Mouse (Mus musculus) lung, postnatal 0 days (tissue): Measurements from ENCODE around the gene Ankrd55. TPM values are rescaled to one million over a fixed set of nuclear protein-coding genes. Genes with fewer than 3 reads are reported as not detected.
A peak's percentile ranks its signal among the peaks of the same experiment; 100 is the strongest.

Experiments used
- ATAC-seq: fragments of 200-750 bp; cut with Nextera tagmentation; 2 replicates; pipeline ENCODE4 v1.8.0; 2017; ENCODE audit warnings: moderate library complexity
- DNase-seq: peaks from one replicate; pipeline ENCODE4 v3.0.0-alpha.2; 2016; ENCODE audit warnings: low spot score
- H3K27ac ChIP-seq: fragments of 300-500 bp; sonication (generic); 2 replicates; pipeline ENCODE4 v1.5.1; 2014; ENCODE audit warnings: antibody characterized with exemption, mild to moderate bottlenecking, low read length, mixed read lengths
- H3K27me3 ChIP-seq: fragments of 300-500 bp; sonication (generic); replicated peaks from 2 replicates; pipeline ENCODE4 v1.6.1; 2014; ENCODE audit warnings: low read length, mixed read lengths; ENCODE audit not compliant: insufficient read depth
- H3K36me3 ChIP-seq: fragments of 300-500 bp; sonication (generic); 2 replicates; pipeline ENCODE4 v1.6.1; 2014; ENCODE audit warnings: low read length, mixed read lengths; ENCODE audit not compliant: insufficient read depth
- H3K4me1 ChIP-seq: fragments of 300-500 bp; sonication (generic); 2 replicates; pipeline ENCODE4 v1.6.1; 2014; ENCODE audit warnings: antibody characterized with exemption, low read depth, low read length, mixed read lengths; ENCODE audit not compliant: insufficient read depth
- H3K4me2 ChIP-seq: fragments of 300-500 bp; sonication (generic); replicated peaks from 2 replicates; pipeline ENCODE4 v1.6.1; 2014; ENCODE audit warnings: low read depth, mild to moderate bottlenecking, low read length, moderate library complexity, mixed read lengths
- H3K4me3 ChIP-seq: fragments of 300-500 bp; sonication (generic); 2 replicates; pipeline ENCODE4 v1.5.1; 2014; ENCODE audit warnings: low read depth, low read length
- H3K9ac ChIP-seq: fragments of 300-500 bp; sonication (generic); replicated peaks from 2 replicates; pipeline ENCODE4 v1.6.1; 2014; ENCODE audit warnings: low read depth, mild to moderate bottlenecking
- H3K9me3 ChIP-seq: fragments of 300-500 bp; sonication (generic); 2 replicates; pipeline ENCODE4 v1.6.1; 2016; ENCODE audit warnings: low read length, mixed read lengths
- CTCF ChIP-seq: IDR thresholded peaks from 2 replicates; pipeline ENCODE4 v1.5.1; 2016; ENCODE audit warnings: antibody characterized with exemption, mild to moderate bottlenecking
- EP300 ChIP-seq: IDR thresholded peaks from 2 replicates; pipeline ENCODE4 v1.6.1; 2016; ENCODE audit warnings: antibody characterized with exemption, mild to moderate bottlenecking, control low read depth
- WGBS: fragments of 180-500 bp; shearing (Covaris S2); extraction: QIAGEN DNeasy Blood & Tissue Kit; methylation state at CpG from one replicate; pipeline ENCODE4 v1.1.7; 2014; 5-methylcytosine and 5-hydroxymethylcytosine counted together
- polyA plus RNA-seq: library from polyadenylated mRNA; unstranded; fragments of >200 nt; fragmentation: Nextera tagmentation; extraction: Ambion mirVana; gene quantifications from 2 replicates; pipeline ENCODE4 v1.2.1, GENCODE M21; 2015

Ankrd55 gene
- polyA plus RNA-seq, 1 experiment from 2014 or later = 0.23 TPM

DNA sequence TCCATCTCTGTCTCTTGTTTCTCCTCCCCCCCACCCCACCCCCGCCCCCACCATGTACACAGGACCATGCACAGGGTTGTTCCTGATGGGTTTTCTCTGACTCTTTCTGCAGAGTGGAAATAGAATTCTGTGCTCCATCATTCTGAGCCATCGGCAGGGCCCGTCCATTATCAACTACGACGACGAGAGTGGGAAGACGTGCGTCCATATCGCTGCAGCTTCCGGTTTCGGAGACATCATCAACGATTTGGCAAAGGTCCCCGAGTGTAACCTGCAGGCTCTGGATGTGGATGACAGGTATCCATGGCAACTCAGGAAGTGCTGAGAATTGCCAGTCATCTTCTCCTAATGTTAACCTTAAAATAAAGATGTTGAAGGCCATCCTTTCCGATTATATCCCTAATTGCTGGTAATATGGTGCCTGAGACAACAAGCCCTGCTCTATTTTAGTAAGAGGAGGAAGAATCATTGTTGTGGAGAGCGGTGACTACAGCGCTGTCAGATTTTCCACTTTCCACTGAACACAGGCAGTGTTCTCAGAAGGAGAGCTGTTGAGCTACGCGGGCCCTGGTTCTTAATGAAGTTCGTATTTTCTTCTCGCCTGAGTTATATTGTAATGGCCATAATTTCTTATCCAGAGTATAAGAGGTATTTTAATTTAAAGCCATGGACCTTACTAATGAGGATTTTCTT is 67.7 kb downstream of the Ankrd55 start:
- no peaks in the 10 kb centered on the region for H3K27me3 ChIP-seq
- WGBS = 82% methylated on average over 20 of the region's 20 CpGs

DNA sequence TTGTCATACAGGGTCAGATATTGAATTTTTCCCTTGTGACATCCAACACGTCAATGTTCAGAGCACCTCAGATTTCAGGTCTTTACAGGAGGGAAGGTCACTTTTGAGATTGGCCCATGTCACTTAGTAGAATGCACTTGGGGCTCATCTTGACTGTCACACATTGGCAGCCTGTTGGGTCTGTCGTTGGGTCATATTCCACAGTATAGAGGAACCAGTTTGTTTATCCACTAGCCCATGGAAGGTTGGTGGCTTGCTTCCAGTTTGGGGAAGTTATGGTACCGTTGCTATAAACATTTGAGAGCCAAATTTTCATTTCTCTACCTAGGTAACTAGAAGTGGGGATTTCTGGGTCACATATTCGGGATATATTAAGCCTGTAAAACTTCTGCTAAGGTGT is 73.3 kb downstream of the Ankrd55 start:
- Histone ChIP-seq H3K9me3 (no peaks in the 10 kb centered on the region), H3K4me3 (no peak overlapping the region), H3K4me2 (no peak overlapping the region), H3K4me1 (no peaks in the 10 kb centered on the region), H3K9ac (no peak overlapping the region), H3K27ac (no peak overlapping the region), H3K36me3 (no peaks in the 10 kb centered on the region), H3K27me3 (no peaks in the 10 kb centered on the region)
- no peak for DNase-seq
- 82% methylated on average over 4 of the region's 4 CpGs for WGBS
- TF ChIP-seq EP300 (no peak), CTCF (no peak)
- ATAC-seq = no peak

More for the DNA sequence above, 67.7 kb downstream of the Ankrd55 start:
- TF ChIP-seq EP300 (no peak), CTCF (no peak)
- no peak overlapping the region for H3K9ac ChIP-seq
- H3K4me3 ChIP-seq = no peak overlapping the region
- H3K27ac ChIP-seq = no peak overlapping the region
- DNase-seq (no peak), ATAC-seq (no peak)
- H3K9me3 ChIP-seq = no peaks in the 10 kb centered on the region
- H3K4me1 ChIP-seq = peaks cover 7% of the 10 kb centered on the region; the same call in 1 of the 2 replicates
- H3K4me2 ChIP-seq = no peak overlapping the region
- no peaks in the 10 kb centered on the region for H3K36me3 ChIP-seq

DNA sequence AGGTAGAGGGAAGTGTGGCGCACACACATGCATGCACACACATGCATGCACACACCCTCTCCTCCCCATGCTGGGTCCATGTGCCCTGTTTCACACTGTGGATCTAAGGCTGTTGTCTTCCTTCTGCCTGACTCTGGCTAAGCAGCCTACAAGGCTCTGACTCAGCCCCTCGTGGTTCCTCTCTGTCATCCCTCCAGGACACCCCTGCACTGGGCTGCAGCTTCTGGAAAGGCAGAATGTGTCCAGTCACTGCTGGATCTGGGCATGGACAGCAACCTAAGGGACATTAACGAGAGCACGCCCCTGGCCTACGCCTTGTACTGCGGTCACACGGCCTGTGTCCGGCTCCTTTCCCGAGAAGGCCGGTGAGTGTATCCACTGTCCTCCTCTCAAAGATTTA is 75.0 kb downstream of the Ankrd55 start:
- H3K27me3 ChIP-seq = no peaks in the 10 kb centered on the region
- TF ChIP-seq CTCF = no peak
- no peak for TF ChIP-seq EP300
- DNase-seq = no peak
- H3K4me2 ChIP-seq = no peak overlapping the region
- ATAC-seq = 0 out of 2 replicates have a peak, but pooled peaks have one; percentile 30
- H3K4me3 ChIP-seq = no peak overlapping the region
- no peak overlapping the region for H3K27ac ChIP-seq
- no peaks in the 10 kb centered on the region for H3K9me3 ChIP-seq
- H3K4me1 ChIP-seq = no peaks in the 10 kb centered on the region
- no peak overlapping the region for H3K9ac ChIP-seq
- 90% methylated on average over 10 of the region's 10 CpGs for WGBS
- H3K36me3 ChIP-seq = no peaks in the 10 kb centered on the region

DNA sequence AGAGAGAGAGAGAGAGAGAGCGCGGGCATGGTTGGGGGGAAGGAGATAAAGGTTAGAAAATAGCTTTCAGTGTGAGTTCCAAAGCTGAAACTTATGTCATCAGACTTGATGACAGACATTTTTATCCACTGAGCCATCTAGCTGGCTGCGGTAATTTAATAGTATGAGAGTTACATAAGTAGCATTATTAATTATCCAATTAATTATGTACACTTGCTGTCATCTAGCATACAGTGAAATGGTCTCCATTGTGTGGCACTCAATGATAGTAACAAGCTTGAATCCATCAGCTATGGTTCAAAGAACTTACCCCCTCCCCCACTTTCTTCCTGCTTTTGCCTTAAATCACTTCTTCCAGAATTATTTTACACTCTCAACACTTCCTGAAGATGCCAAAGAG is 75.5 kb downstream of the Ankrd55 start:
- no peak overlapping the region for H3K9ac ChIP-seq
- 66% methylated on average over 3 of the region's 3 CpGs for WGBS
- no peak for ATAC-seq
- TF ChIP-seq EP300 (no peak), CTCF (no peak)
- H3K36me3 ChIP-seq = no peaks in the 10 kb centered on the region
- DNase-seq = no peak
- no peak overlapping the region for H3K27ac ChIP-seq
- no peaks in the 10 kb centered on the region for H3K4me1 ChIP-seq
- H3K27me3 ChIP-seq = no peaks in the 10 kb centered on the region
- no peak overlapping the region for H3K4me3 ChIP-seq
- H3K4me2 ChIP-seq = no peak overlapping the region
- no peaks in the 10 kb centered on the region for H3K9me3 ChIP-seq

DNA sequence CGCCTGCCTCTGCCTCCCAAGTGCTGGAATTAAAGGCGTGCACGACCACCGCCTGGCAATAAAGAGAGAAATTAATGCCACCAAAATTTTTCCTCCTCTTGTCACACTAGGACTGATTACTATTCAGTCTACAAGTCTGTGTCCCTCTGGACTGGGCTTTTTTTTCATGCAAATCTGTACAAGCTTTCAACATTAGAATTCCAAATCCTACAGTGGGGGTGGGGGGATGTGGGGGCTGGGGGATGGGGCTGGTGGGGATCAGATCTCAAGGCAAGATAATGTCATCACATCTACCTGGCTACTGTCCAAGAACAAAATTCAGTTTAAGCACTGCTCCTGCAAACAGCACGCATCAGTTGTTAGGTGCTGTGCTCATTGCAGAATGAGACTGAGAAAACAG is 76.4 kb downstream of the Ankrd55 start:
- ATAC-seq = no peak
- 87% methylated on average over 5 of the region's 5 CpGs for WGBS
- no peak overlapping the region for H3K27ac ChIP-seq

DNA sequence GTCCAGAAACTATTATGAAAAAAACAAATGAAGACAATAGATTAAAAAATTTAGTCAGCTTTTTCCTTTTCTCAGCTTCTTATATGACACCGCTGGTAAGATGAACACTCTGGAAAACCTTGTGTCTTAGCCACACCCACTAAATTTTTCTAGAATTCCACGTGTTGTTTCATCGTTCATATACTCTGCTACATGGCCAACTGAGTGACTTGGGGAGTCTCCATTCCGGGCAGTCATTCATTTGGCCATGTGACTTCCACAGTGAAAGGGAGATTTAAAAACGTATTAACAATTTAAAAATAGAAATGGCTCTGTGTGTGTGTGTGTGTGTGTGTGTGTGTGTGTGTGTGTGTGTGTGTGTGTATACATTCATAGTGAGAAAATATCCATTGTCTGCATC is 77.1 kb downstream of the Ankrd55 start:
- H3K27me3 ChIP-seq = no peaks in the 10 kb centered on the region
- no peak for DNase-seq
- 42% methylated on average over 5 of the region's 5 CpGs for WGBS

More for the DNA sequence above, 76.4 kb downstream of the Ankrd55 start:
- Histone ChIP-seq H3K9ac (no peak overlapping the region), H3K36me3 (no peaks in the 10 kb centered on the region), H3K4me1 (no peaks in the 10 kb centered on the region), H3K27me3 (no peaks in the 10 kb centered on the region), H3K4me3 (no peak overlapping the region), H3K9me3 (no peaks in the 10 kb centered on the region), H3K4me2 (no peak overlapping the region)
- TF ChIP-seq EP300 = no peak
- TF ChIP-seq CTCF = no peak
- no peak for DNase-seq

More for the DNA sequence above, 77.1 kb downstream of the Ankrd55 start:
- Histone ChIP-seq H3K4me1 (no peaks in the 10 kb centered on the region), H3K4me2 (no peak overlapping the region), H3K36me3 (no peaks in the 10 kb centered on the region), H3K4me3 (no peak overlapping the region), H3K9ac (no peak overlapping the region), H3K27ac (no peak overlapping the region), H3K9me3 (no peaks in the 10 kb centered on the region)
- TF ChIP-seq EP300 (no peak), CTCF (no peak)
- no peak for ATAC-seq
